In genomic region chr4:124950181-124951035, GRCm38 (mm10) we compare ENCODE assay signal across 10 mouse cellular contexts. TPM values are rescaled to one million over a fixed set of nuclear protein-coding genes. Genes with fewer than 3 reads are reported as not detected.
DNase-seq lines count a peak whose midpoint lies in the region; ATAC-seq lines count a peak whose summit lies in the region.
"Had no signal": no experiment of that assay in that cellular context is flagged by ENCODE, and none has a peak within 500 bp of the region (broad histone marks: within the 10 kb centered on the region; RNA-seq: fewer than 3 reads in every experiment).

No protein-coding gene starts in this region.

- no peaks in the 10 kb centered on the region for H3K9me3 ChIP-seq in heart, embryonic 11.5 days (replicated peaks; ENCODE audit: control insufficient read depth, low read length)
- H3K9me3 ChIP-seq: forebrain, embryonic 13.5 days had no signal

- 72% methylated on average over 21 of the region's 21 CpGs for WGBS in heart, embryonic 11.5 days (ENCODE audit: insufficient replicate concordance)

- H3K4me2 ChIP-seq in heart, embryonic 11.5 days, result no peak overlapping the region
- H3K4me2 ChIP-seq: forebrain, embryonic 13.5 days had no signal

- intact Hi-C loops in heart, postnatal 14 days (cut with DNase I), result no loop called here

- no peak overlapping the region for H3K4me3 ChIP-seq in heart, embryonic 11.5 days (ENCODE audit: low read depth, low read length)
- H3K4me3 ChIP-seq: forebrain, embryonic 13.5 days had no signal

- DNase-seq in heart, postnatal 14 days, result peak; percentile 31 to 38
- peak; percentile 60 for DNase-seq in hindlimb bud, embryonic 11.5 days (ENCODE audit: extremely low spot score, low read depth, low spot score)
- DNase-seq in kidney, postnatal 10 days, result peak; percentile 75
- peak; percentile 52 for DNase-seq in lung, postnatal 10 days
- no peak for DNase-seq in layer of hippocampus, postnatal 25 days (ENCODE audit: extremely low spot score in 1 of 2, low spot score in 1 of 2)
- no peak for DNase-seq in retina, postnatal 1 day
- DNase-seq: right cerebral cortex, adult 18-20 months had no signal

- no peak overlapping the region for H3K9ac ChIP-seq in heart, embryonic 11.5 days (ENCODE audit: low read depth, low read length)
- H3K9ac ChIP-seq: forebrain, embryonic 13.5 days had no signal

- no peaks in the 10 kb centered on the region for H3K27me3 ChIP-seq in heart, embryonic 11.5 days (ENCODE audit: control insufficient read depth, insufficient read depth, low read length)
- H3K27me3 ChIP-seq: CH12.LX; forebrain, embryonic 13.5 days had no signal

- H3K36me3 ChIP-seq in heart, embryonic 11.5 days (ENCODE audit: control insufficient read depth, insufficient read depth, low read length), result no peaks in the 10 kb centered on the region

- ATAC-seq in heart, embryonic 11.5 days (replicated peaks; ENCODE audit: insufficient number of reproducible peaks, low FRiP score, low TSS enrichment), result no peak
- ATAC-seq: forebrain, embryonic 13.5 days had no signal

- H3K4me1 ChIP-seq in heart, embryonic 11.5 days (ENCODE audit: control insufficient read depth, insufficient read depth, low read length), result no peaks in the 10 kb centered on the region
- H3K4me1 ChIP-seq: forebrain, embryonic 13.5 days had no signal

- no peak overlapping the region for H3K27ac ChIP-seq in heart, embryonic 11.5 days (ENCODE audit: low read depth, low read length)
- H3K27ac ChIP-seq: forebrain, embryonic 13.5 days had no signal

RNA-seq across cellular contexts. Expression of gene Cdca8, which starts 11.3 kb away (rescaled TPM):
- total RNA-seq in heart, postnatal 14 days (2021), result 1 to 10 TPM; 3.6 to 7.0 TPM
- polyA plus RNA-seq in heart, embryonic 11.5 days (2014; fragmentation: Nextera tagmentation; extraction: Ambion mirVana), result 131 and 136 TPM in 2 replicates
- 1 to 10 TPM; 2.2 to 2.6 TPM for total RNA-seq in layer of hippocampus, postnatal 25 days (2021)

RNA-seq across cellular contexts. Expression of gene 9930104L06Rik, which starts 13.6 kb away (rescaled TPM):
- 10 to 100 TPM in 1 of 2 experiments, 1 to 10 TPM in 1; 9.8 to 10.2 TPM for total RNA-seq in heart, postnatal 14 days (2021)
- 3.2 and 5.4 TPM in 2 replicates for polyA plus RNA-seq in heart, embryonic 11.5 days (2014; fragmentation: Nextera tagmentation; extraction: Ambion mirVana)
- total RNA-seq in layer of hippocampus, postnatal 25 days (2021), result 10 to 100 TPM; 20.1 to 20.4 TPM

RNA-seq across cellular contexts. Expression of gene Rspo1, which starts 35.8 kb away (rescaled TPM):
- 1 to 10 TPM; 3.7 to 5.8 TPM for total RNA-seq in heart, postnatal 14 days (2021)
- 6.9 and 10.4 TPM in 2 replicates for polyA plus RNA-seq in heart, embryonic 11.5 days (2014; fragmentation: Nextera tagmentation; extraction: Ambion mirVana)
- total RNA-seq in layer of hippocampus, postnatal 25 days (2021), result 1 to 10 TPM; 7.4 to 7.9 TPM

Comparison
In these comparisons a context has a peak if more than half of its experiments do, and no peak if none do; other contexts are left out.
1. DNase-seq: peak in heart, postnatal 14 days (2 of 2), hindlimb bud, embryonic 11.5 days (single experiment), kidney, postnatal 10 days (single experiment) and lung, postnatal 10 days (single experiment); none in layer of hippocampus, postnatal 25 days (0 of 2) and retina, postnatal 1 day (single experiment).